Mouse (Mus musculus): Measurements from ENCODE around the gene Gm28036. TPM values are rescaled to one million over a fixed set of nuclear protein-coding genes. Genes with fewer than 3 reads are reported as not detected.

Gm28036 gene
- 11.0 and 16.6 TPM in 2 replicates for polyA plus RNA-seq (2014; fragmentation: Nextera tagmentation; extraction: Ambion mirVana)

DNA sequence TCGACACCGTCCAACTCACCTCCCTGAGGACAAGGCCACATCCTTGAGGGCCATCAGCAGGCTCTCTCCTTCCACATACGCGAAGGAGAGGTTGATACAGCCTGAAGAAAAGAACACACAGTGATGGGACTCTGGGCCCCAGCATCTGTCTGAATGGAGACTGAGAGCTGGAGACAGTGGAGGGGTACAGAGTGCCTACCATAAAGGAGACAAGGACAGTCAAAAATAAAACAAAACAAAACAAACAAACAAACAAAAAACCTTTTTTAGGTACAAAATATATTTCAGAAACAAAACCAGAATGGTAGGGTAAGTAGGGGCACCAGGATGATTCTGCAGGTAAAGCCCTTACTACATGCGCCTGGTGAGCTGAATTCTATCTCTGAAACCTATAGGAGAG is at the start of gene Gm28036:
Gene Gm28036 (minus strand): TSS at position 101 of the 400 bp plus-strand sequence.
- H3K4me2 ChIP-seq = no peak within 1 kb of the TSS
- no peak within 1 kb of the TSS for H3K27ac ChIP-seq (ENCODE audit: low read depth)
- H3K9ac ChIP-seq = no peak within 1 kb of the TSS
- H3K4me3 ChIP-seq (ENCODE audit: low read depth, low read length) = no peak within 1 kb of the TSS
- 93% methylated on average over 5 of the region's 5 CpGs for WGBS
- ATAC-seq (ENCODE audit: insufficient read depth) = no peak
- no peaks in the 10 kb centered on the region for H3K27me3 ChIP-seq (ENCODE audit: insufficient read depth, low read length)
- no peaks in the 10 kb centered on the region for H3K4me1 ChIP-seq (ENCODE audit: insufficient read depth)
- peaks cover 40% of the 10 kb centered on the region; the same call in 1 of the 2 replicates for H3K36me3 ChIP-seq (ENCODE audit: insufficient read depth)
- no peak for TF ChIP-seq CTCF (IDR thresholded peaks at IDR 0.05; ENCODE audit: low read depth)
- DNase-seq = no peak
- no peaks in the 10 kb centered on the region for H3K9me3 ChIP-seq (ENCODE audit: low read depth, low read length)

DNA sequence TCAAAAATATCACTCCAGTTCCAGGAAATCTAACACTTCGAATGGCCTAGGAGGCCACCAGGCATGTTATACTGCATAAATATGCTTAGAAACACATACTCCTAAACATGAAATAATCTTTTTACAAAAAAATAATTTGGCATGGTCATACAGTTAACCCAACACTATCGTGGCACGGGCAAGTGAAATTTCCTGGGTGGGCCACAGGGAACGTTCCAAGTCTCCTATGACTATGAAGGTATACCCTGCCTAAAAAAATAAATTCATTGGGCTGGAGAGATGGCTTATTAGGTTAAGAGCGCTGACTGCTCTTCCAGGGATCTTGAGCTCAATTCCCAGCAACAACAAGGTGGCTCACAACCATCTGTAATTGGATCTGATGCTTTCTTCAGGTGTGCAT is 39.7 kb upstream of the Gm28036 start:
- Histone ChIP-seq H3K27ac (ENCODE audit: low read depth) (no peak overlapping the region), H3K27me3 (ENCODE audit: insufficient read depth, low read length) (no peaks in the 10 kb centered on the region), H3K9me3 (ENCODE audit: low read depth, low read length) (no peaks in the 10 kb centered on the region), H3K4me2 (no peak overlapping the region), H3K9ac (no peak overlapping the region), H3K4me3 (ENCODE audit: low read depth, low read length) (no peak overlapping the region), H3K36me3 (ENCODE audit: insufficient read depth) (peaks cover 97% of the 10 kb centered on the region), H3K4me1 (ENCODE audit: insufficient read depth) (no peaks in the 10 kb centered on the region)
- ATAC-seq (ENCODE audit: insufficient read depth) (no peak), DNase-seq (no peak)
- WGBS = 91% methylated on average over 5 of the region's 5 CpGs
- TF ChIP-seq CTCF (IDR thresholded peaks at IDR 0.05; ENCODE audit: low read depth) = no peak

GRCm38 (mm10) chr2:156165478-156165877 is 38.6 kb upstream of the Gm28036 start:
- H3K9me3 ChIP-seq (ENCODE audit: low read depth, low read length) = no peaks in the 10 kb centered on the region
- no peak overlapping the region for H3K4me2 ChIP-seq
- H3K36me3 ChIP-seq (ENCODE audit: insufficient read depth) = peaks cover 93% of the 10 kb centered on the region
- H3K27me3 ChIP-seq (ENCODE audit: insufficient read depth, low read length) = no peaks in the 10 kb centered on the region
- WGBS = 97% methylated on average over 1 of the region's 1 CpGs
- no peak overlapping the region for H3K9ac ChIP-seq
- no peak for DNase-seq
- H3K4me1 ChIP-seq (ENCODE audit: insufficient read depth) = no peaks in the 10 kb centered on the region
- no peak overlapping the region for H3K4me3 ChIP-seq (ENCODE audit: low read depth, low read length)
- no peak for ATAC-seq (ENCODE audit: insufficient read depth)
- TF ChIP-seq CTCF (IDR thresholded peaks at IDR 0.05; ENCODE audit: low read depth) = no peak
- no peak overlapping the region for H3K27ac ChIP-seq (ENCODE audit: low read depth)

DNA sequence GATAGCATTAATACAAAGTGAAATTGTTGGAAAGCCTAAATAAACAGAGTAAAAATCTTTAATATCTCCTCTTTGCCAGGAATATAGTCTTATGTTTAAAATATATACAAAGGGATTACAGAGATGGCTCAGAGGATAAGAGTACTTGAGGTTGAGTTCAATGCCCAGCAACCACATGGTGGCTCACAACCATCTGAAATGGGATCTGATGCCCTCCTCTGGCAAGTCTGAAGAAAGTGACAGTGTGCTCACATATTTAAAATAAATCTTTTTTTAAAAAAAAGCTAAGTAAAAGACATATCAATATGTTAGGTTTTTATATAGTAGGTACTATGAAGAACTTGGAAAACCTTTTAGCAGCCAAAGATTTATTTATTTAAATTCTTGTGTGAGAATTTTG is 24.6 kb upstream of the Gm28036 start:
- no peaks in the 10 kb centered on the region for H3K9me3 ChIP-seq (ENCODE audit: low read depth, low read length)
- TF ChIP-seq CTCF (IDR thresholded peaks at IDR 0.05; ENCODE audit: low read depth) = no peak
- DNase-seq = no peak
- no peaks in the 10 kb centered on the region for H3K4me1 ChIP-seq (ENCODE audit: insufficient read depth)
- no peak overlapping the region for H3K9ac ChIP-seq
- H3K27ac ChIP-seq (ENCODE audit: low read depth) = no peak overlapping the region
- H3K4me3 ChIP-seq (ENCODE audit: low read depth, low read length) = no peak overlapping the region
- H3K36me3 ChIP-seq (ENCODE audit: insufficient read depth) = peaks cover 86% of the 10 kb centered on the region
- no peaks in the 10 kb centered on the region for H3K27me3 ChIP-seq (ENCODE audit: insufficient read depth, low read length)
- no peak for ATAC-seq (ENCODE audit: insufficient read depth)
- no peak overlapping the region for H3K4me2 ChIP-seq

DNA sequence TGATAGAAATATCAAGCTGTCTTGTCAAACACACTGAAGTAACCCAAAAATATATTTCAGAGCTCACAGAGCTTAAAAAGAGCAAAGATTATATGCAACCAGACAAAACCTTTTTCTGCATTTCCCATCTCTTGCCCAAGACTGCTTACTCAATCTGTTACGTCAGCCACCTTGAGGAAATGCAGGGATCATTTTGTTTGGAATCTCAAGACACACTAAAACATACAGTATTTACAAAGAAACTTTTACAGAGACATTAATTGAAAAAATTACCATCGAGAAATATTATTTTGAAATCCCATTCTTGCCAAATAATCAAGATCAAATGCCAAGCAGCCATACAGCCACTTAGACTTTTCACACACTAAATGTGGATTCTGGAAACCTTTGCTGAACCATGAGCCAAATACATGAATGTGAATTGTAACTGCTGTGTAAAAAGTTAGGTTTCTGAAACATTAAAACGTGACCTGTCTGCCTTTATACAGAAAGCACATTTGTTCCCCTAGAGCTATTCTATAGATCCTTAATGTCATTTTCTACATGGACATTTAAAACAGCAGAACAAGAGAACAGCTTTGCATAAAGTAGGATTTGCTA is 20.5 kb upstream of the Gm28036 start:
- Histone ChIP-seq H3K4me1 (ENCODE audit: insufficient read depth) (no peaks in the 10 kb centered on the region), H3K4me3 (ENCODE audit: low read depth, low read length) (no peak overlapping the region), H3K9ac (no peak overlapping the region), H3K27ac (ENCODE audit: low read depth) (no peak overlapping the region), H3K9me3 (ENCODE audit: low read depth, low read length) (no peaks in the 10 kb centered on the region), H3K27me3 (ENCODE audit: insufficient read depth, low read length) (no peaks in the 10 kb centered on the region), H3K36me3 (ENCODE audit: insufficient read depth) (peaks cover 57% of the 10 kb centered on the region), H3K4me2 (no peak overlapping the region)
- ATAC-seq (ENCODE audit: insufficient read depth) (no peak), DNase-seq (no peak)
- no peak for TF ChIP-seq CTCF (IDR thresholded peaks at IDR 0.05; ENCODE audit: low read depth)
- WGBS = 88% methylated on average over 3 of the region's 3 CpGs

- no peaks in the 10 kb centered on the region for H3K27me3 ChIP-seq (ENCODE audit: insufficient read depth, low read length)
- no peak overlapping the region for H3K9ac ChIP-seq
- H3K4me2 ChIP-seq = no peak overlapping the region
- no peak for TF ChIP-seq CTCF (IDR thresholded peaks at IDR 0.05; ENCODE audit: low read depth)
- H3K4me3 ChIP-seq (ENCODE audit: low read depth, low read length) = no peak overlapping the region
- peaks cover 52% of the 10 kb centered on the region for H3K36me3 ChIP-seq (ENCODE audit: insufficient read depth)
- H3K27ac ChIP-seq (ENCODE audit: low read depth) = no peak overlapping the region
- no peak for ATAC-seq (ENCODE audit: insufficient read depth)
- DNase-seq = peak; percentile 38
- WGBS = 63% methylated on average over 5 of the region's 5 CpGs
- no peaks in the 10 kb centered on the region for H3K4me1 ChIP-seq (ENCODE audit: insufficient read depth)
- H3K9me3 ChIP-seq (ENCODE audit: low read depth, low read length) = no peaks in the 10 kb centered on the region
These were observed 19.5 kb upstream of the Gm28036 start for GRCm38 (mm10) chr2:156146272-156146989.

GRCm38 (mm10) chr2:156145486-156146130 is 18.7 kb upstream of the Gm28036 start:
- DNase-seq (peak; percentile 24), ATAC-seq (ENCODE audit: insufficient read depth) (no peak)
- Histone ChIP-seq H3K27ac (ENCODE audit: low read depth) (no peak overlapping the region), H3K4me1 (ENCODE audit: insufficient read depth) (no peaks in the 10 kb centered on the region), H3K9ac (no peak overlapping the region), H3K4me3 (ENCODE audit: low read depth, low read length) (no peak overlapping the region), H3K4me2 (peak overlapping the region; percentile 80), H3K36me3 (ENCODE audit: insufficient read depth) (peaks cover 46% of the 10 kb centered on the region), H3K27me3 (ENCODE audit: insufficient read depth, low read length) (no peaks in the 10 kb centered on the region), H3K9me3 (ENCODE audit: low read depth, low read length) (no peaks in the 10 kb centered on the region)
- no peak for TF ChIP-seq CTCF (IDR thresholded peaks at IDR 0.05; ENCODE audit: low read depth)
- WGBS = 47% methylated on average over 11 of the region's 11 CpGs

All from lung, embryonic 14.5 days (tissue).